Mouse (Mus musculus): ENCODE results near the gene Ass1. TPM values are rescaled to one million over a fixed set of nuclear protein-coding genes. Genes with fewer than 3 reads are reported as not detected.

Ass1 gene
- polyA plus RNA-seq, 1 experiment = 168 TPM

DNA sequence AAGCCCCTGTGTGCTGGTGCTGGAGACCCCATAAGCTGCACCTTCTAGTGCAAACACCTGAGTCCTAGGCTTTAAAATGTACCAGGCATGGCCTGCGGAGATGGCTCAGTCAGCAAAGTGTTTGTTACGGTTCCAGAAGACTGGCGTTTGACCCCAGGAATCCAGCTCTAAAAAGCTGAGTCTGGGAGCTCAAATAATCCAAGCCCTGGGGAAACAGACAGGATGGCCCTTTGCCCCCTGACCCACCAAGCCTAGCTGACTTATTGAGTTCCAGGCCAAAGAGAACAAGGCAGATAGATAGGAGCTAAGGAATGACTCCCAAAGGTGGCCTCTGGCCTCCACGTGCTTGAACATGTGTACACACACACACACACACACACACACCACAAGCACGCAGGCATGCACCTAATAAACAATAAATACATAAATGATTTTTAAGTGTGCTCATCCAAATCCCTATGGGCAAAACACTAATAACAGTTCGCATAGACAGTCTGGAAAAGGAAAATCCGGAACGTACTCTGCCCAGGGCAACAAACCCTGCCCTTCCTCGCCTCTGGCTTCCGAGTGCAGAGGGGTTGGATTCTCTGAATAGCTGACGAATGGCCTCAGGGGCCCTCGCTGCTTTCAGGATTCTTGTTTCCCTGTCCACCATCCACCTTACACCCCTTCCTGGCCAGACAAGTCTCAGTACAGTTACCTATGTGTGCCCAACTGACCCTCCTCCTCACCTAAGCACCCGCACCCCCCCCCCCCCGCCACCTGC, 32.3 kb upstream of the Ass1 start:
- H3K27me3 ChIP-seq (ENCODE audit: control insufficient read depth, insufficient read depth, low read length, poor library complexity, severe bottlenecking) = no peaks in the 10 kb centered on the region

DNA sequence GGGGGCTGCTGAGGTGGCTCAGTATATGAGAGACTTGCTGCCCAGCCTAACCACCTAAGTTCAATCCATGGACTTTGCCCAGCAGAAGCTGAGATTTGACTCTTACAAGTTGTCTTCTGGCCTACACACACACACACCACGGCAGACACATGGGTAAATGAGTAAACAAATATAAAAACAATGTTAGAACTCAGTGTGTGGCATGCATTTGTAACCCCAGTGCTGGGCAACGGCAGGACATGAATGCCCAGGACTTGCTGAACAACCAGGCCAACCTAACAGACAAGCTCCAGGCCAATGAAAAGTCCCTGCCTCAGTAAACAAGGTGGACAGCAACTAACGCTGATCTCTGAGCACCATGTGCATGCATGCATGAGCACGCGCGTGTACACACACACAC, 30.4 kb upstream of the Ass1 start:
- Histone ChIP-seq H3K36me3 (ENCODE audit: control insufficient read depth, insufficient read depth, low read length, poor library complexity, severe bottlenecking) (no peaks in the 10 kb centered on the region), H3K27me3 (ENCODE audit: control insufficient read depth, insufficient read depth, low read length, poor library complexity, severe bottlenecking) (no peaks in the 10 kb centered on the region), H3K27ac (ENCODE audit: insufficient read depth, low read length) (no peak overlapping the region), H3K4me1 (ENCODE audit: control insufficient read depth, insufficient read depth, low read length) (no peaks in the 10 kb centered on the region), H3K9me3 (replicated peaks; ENCODE audit: control insufficient read depth, insufficient read depth, low read length, poor library complexity, severe bottlenecking) (no peaks in the 10 kb centered on the region), H3K9ac (ENCODE audit: low read depth, poor library complexity, severe bottlenecking) (no peak overlapping the region), H3K4me3 (ENCODE audit: low read depth, low read length) (no peak overlapping the region)
- TF ChIP-seq EP300 (IDR thresholded peaks at IDR 0.05; ENCODE audit: insufficient read depth, low read depth, low read length) = no peak
- no peak for TF ChIP-seq CTCF (IDR thresholded peaks at IDR 0.05; ENCODE audit: low read depth, low read length)
- no peak for TF ChIP-seq POLR2A (IDR thresholded peaks at IDR 0.05; ENCODE audit: insufficient read depth, low read length)

More for the DNA sequence above, 32.3 kb upstream of the Ass1 start:
- Histone ChIP-seq H3K4me3 (ENCODE audit: low read depth, low read length) (no peak overlapping the region), H3K9ac (ENCODE audit: low read depth, poor library complexity, severe bottlenecking) (no peak overlapping the region), H3K27ac (ENCODE audit: insufficient read depth, low read length) (no peak overlapping the region), H3K36me3 (ENCODE audit: control insufficient read depth, insufficient read depth, low read length, poor library complexity, severe bottlenecking) (no peaks in the 10 kb centered on the region), H3K9me3 (replicated peaks; ENCODE audit: control insufficient read depth, insufficient read depth, low read length, poor library complexity, severe bottlenecking) (no peaks in the 10 kb centered on the region), H3K4me1 (ENCODE audit: control insufficient read depth, insufficient read depth, low read length) (no peaks in the 10 kb centered on the region)
- TF ChIP-seq CTCF (IDR thresholded peaks at IDR 0.05; ENCODE audit: low read depth, low read length) = no peak
- no peak for TF ChIP-seq EP300 (IDR thresholded peaks at IDR 0.05; ENCODE audit: insufficient read depth, low read depth, low read length)
- TF ChIP-seq POLR2A (IDR thresholded peaks at IDR 0.05; ENCODE audit: insufficient read depth, low read length) = no peak

DNA sequence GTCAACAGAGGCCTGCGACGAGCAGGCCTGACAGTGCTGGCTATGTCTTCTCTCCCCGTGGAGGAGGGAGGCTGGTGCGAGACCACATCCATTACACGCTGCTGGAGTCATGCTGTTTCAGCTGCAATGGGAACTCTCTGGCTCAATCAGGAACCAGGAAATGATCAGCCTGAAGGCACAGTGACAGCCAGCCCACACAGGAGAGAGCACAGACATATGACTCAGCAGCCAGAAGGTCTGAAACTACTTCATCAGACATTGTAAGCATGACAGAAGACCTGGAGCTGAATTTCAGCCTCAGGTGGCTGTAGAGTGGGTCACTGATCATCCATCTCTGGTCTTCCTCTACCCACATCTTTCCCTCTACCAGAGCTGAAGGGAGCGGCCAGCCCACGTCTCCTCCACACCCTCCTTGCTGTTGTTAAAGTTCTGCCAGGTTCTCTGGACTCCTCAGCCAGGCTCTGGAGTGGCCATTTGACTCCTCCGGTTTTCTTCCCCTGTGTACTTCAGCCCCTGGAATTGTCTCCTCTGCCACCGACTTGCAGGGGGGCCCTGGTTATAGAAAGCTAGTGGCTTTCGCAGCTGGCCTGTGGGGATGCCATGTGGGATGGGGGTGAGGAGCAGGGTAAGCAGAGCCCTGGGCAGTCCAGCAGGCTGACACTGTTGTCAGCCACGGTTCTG, 27.4 kb upstream of the Ass1 start:
- TF ChIP-seq POLR2A (IDR thresholded peaks at IDR 0.05; ENCODE audit: insufficient read depth, low read length) = no peak
- TF ChIP-seq CTCF (IDR thresholded peaks at IDR 0.05; ENCODE audit: low read depth, low read length) = no peak
- no peak for TF ChIP-seq EP300 (IDR thresholded peaks at IDR 0.05; ENCODE audit: insufficient read depth, low read depth, low read length)
- no peaks in the 10 kb centered on the region for H3K36me3 ChIP-seq (ENCODE audit: control insufficient read depth, insufficient read depth, low read length, poor library complexity, severe bottlenecking)
- H3K4me3 ChIP-seq (ENCODE audit: low read depth, low read length) = no peak overlapping the region
- H3K27me3 ChIP-seq (ENCODE audit: control insufficient read depth, insufficient read depth, low read length, poor library complexity, severe bottlenecking) = no peaks in the 10 kb centered on the region
- H3K27ac ChIP-seq (ENCODE audit: insufficient read depth, low read length) = no peak overlapping the region
- no peaks in the 10 kb centered on the region for H3K4me1 ChIP-seq (ENCODE audit: control insufficient read depth, insufficient read depth, low read length)
- no peak overlapping the region for H3K9ac ChIP-seq (ENCODE audit: low read depth, poor library complexity, severe bottlenecking)
- no peaks in the 10 kb centered on the region for H3K9me3 ChIP-seq (replicated peaks; ENCODE audit: control insufficient read depth, insufficient read depth, low read length, poor library complexity, severe bottlenecking)

DNA sequence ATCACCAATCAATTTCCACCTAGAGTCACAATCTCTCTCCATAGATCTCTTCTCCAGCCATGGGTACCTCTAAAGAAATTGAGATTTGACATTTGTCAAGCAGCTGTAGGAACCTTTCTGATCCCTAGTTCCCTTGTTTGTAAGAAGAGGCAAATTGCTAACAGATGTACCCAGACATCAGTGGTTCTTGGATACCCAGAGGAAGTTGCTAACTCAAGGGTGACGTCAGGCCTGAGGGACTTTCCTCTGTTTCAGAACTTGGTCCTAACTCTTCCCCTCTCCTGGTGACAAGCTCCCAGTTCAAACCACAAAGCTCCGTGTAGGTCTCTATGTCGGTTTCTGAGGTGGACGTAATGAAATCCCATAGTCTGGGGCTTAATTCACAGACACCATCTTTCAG, 24.0 kb upstream of the Ass1 start:
- Histone ChIP-seq H3K36me3 (ENCODE audit: control insufficient read depth, insufficient read depth, low read length, poor library complexity, severe bottlenecking) (no peaks in the 10 kb centered on the region), H3K27me3 (ENCODE audit: control insufficient read depth, insufficient read depth, low read length, poor library complexity, severe bottlenecking) (no peaks in the 10 kb centered on the region), H3K4me1 (ENCODE audit: control insufficient read depth, insufficient read depth, low read length) (no peaks in the 10 kb centered on the region), H3K27ac (ENCODE audit: insufficient read depth, low read length) (no peak overlapping the region), H3K9me3 (replicated peaks; ENCODE audit: control insufficient read depth, insufficient read depth, low read length, poor library complexity, severe bottlenecking) (no peaks in the 10 kb centered on the region), H3K4me3 (ENCODE audit: low read depth, low read length) (no peak overlapping the region), H3K9ac (ENCODE audit: low read depth, poor library complexity, severe bottlenecking) (no peak overlapping the region)
- no peak for TF ChIP-seq CTCF (IDR thresholded peaks at IDR 0.05; ENCODE audit: low read depth, low read length)
- no peak for TF ChIP-seq EP300 (IDR thresholded peaks at IDR 0.05; ENCODE audit: insufficient read depth, low read depth, low read length)
- TF ChIP-seq POLR2A (IDR thresholded peaks at IDR 0.05; ENCODE audit: insufficient read depth, low read length) = no peak

DNA sequence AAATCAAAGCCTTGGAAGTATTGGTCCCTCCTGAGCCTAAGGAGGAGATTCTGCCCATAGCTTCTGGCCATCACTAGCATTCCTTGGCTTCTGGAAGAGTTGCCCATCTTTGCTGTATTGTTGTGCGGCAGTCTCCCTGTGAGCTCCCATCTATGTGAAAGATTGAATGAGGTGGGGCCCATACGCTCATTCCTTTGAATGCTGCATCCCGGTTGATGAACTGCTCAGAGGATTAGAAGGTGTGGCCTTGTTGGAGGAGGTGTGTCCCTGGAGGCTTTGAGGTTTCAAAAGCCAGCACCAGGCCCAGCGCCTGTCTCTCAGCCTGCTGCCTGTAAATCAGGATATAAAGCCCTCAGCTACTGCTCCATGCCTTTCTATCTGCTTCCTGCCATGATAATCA, 23.6 kb upstream of the Ass1 start:
- Histone ChIP-seq H3K36me3 (ENCODE audit: control insufficient read depth, insufficient read depth, low read length, poor library complexity, severe bottlenecking) (no peaks in the 10 kb centered on the region), H3K9ac (ENCODE audit: low read depth, poor library complexity, severe bottlenecking) (no peak overlapping the region), H3K4me1 (ENCODE audit: control insufficient read depth, insufficient read depth, low read length) (no peaks in the 10 kb centered on the region), H3K27me3 (ENCODE audit: control insufficient read depth, insufficient read depth, low read length, poor library complexity, severe bottlenecking) (no peaks in the 10 kb centered on the region), H3K4me3 (ENCODE audit: low read depth, low read length) (no peak overlapping the region), H3K9me3 (replicated peaks; ENCODE audit: control insufficient read depth, insufficient read depth, low read length, poor library complexity, severe bottlenecking) (no peaks in the 10 kb centered on the region), H3K27ac (ENCODE audit: insufficient read depth, low read length) (no peak overlapping the region)
- no peak for TF ChIP-seq CTCF (IDR thresholded peaks at IDR 0.05; ENCODE audit: low read depth, low read length)
- TF ChIP-seq POLR2A (IDR thresholded peaks at IDR 0.05; ENCODE audit: insufficient read depth, low read length) = no peak
- no peak for TF ChIP-seq EP300 (IDR thresholded peaks at IDR 0.05; ENCODE audit: insufficient read depth, low read depth, low read length)

DNA sequence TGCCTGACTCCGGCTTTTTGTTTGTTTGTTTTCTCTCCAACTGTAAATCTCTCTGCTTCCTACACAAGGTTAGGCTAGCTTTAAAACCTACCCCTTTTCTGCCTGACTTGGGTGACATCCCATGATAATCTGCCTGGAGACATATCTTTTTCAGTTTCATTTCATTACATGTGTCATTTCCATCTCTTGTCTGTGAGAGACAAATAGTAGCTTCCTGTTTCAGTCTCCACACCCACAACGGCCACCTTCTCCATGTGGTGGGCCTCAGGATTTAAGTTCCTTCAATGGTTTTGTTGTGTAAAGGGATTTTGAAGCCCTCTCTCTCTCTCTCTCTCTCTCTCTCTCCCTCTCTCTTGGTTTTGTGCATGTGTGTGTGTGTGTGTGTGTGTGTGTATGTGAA, 22.5 kb upstream of the Ass1 start:
- Histone ChIP-seq H3K36me3 (ENCODE audit: control insufficient read depth, insufficient read depth, low read length, poor library complexity, severe bottlenecking) (no peaks in the 10 kb centered on the region), H3K27me3 (ENCODE audit: control insufficient read depth, insufficient read depth, low read length, poor library complexity, severe bottlenecking) (no peaks in the 10 kb centered on the region), H3K9ac (ENCODE audit: low read depth, poor library complexity, severe bottlenecking) (no peak overlapping the region), H3K4me3 (ENCODE audit: low read depth, low read length) (no peak overlapping the region), H3K27ac (ENCODE audit: insufficient read depth, low read length) (no peak overlapping the region), H3K4me1 (ENCODE audit: control insufficient read depth, insufficient read depth, low read length) (no peaks in the 10 kb centered on the region), H3K9me3 (replicated peaks; ENCODE audit: control insufficient read depth, insufficient read depth, low read length, poor library complexity, severe bottlenecking) (no peaks in the 10 kb centered on the region)
- TF ChIP-seq CTCF (IDR thresholded peaks at IDR 0.05; ENCODE audit: low read depth, low read length) (no peak), EP300 (IDR thresholded peaks at IDR 0.05; ENCODE audit: insufficient read depth, low read depth, low read length) (no peak), POLR2A (IDR thresholded peaks at IDR 0.05; ENCODE audit: insufficient read depth, low read length) (no peak)

Data from ES-Bruce4 (cell line).